Mouse (Mus musculus) cerebellum, adult 11-12 months (tissue): ENCODE data around the gene Lelp1.
A peak's percentile ranks its signal among the peaks of the same experiment; 100 is the strongest.

Source experiments
- DNase-seq: peaks from one replicate; pipeline ENCODE4 v3.0.0; 2022

Lelp1 gene

GRCm38 (mm10) chr3:92142644-92143043, at the start of gene Lelp1:
TSS of gene Lelp1 (minus strand) at chr3:92142744.
- DNase-seq = no peak

DNA sequence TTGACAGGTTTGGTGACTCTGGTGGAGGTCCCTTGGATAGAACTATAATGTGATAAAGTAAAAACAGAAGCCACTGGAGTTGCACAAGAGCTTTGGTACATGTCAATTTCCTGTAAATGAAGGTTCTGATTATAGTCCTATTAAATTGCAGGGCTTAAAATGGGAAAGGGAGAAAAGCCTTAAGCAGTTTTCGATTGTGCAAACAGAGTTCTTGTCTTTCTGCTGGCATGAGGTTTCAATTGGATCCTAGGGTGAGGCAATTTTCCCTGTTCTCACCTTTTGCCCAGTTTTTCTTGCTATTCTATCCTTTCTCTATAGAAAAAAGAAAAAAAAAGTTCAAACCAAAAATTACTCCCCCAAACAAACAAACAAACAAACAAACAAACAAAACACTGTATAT, 34.3 kb upstream of the Lelp1 start:
- no peak for DNase-seq

GRCm38 (mm10) chr3:92169847-92170246, 27.3 kb upstream of the Lelp1 start:
- no peak for DNase-seq

GRCm38 (mm10) chr3:92153322-92153721, 10.8 kb upstream of the Lelp1 start:
- DNase-seq = no peak

- DNase-seq = peak; percentile 3
Measured at GRCm38 (mm10) chr3:92150631-92151277, 8.2 kb upstream of the Lelp1 start.

DNA sequence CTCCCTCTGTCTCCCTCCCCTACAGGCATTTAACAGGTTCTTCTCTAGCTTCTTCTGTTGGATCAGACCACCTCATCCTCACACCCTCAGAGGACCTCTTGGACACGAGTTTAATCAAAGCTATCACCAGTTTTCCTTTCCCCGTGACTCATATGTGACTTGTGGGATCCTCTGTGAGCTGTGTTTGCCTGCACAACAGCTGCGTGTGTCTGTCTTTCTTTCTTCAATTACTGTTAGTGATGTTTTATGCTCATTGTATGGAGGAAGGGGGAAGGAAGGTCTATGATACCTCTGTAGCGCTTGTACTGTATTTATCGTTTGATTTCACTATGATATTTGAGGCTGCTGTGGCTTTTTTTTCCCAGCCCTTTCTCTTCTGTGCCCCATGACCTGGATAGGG, 5.4 kb upstream of the Lelp1 start:
- DNase-seq = no peak

- DNase-seq = no peak
Measured at GRCm38 (mm10) chr3:92147420-92147819, 4.9 kb upstream of the Lelp1 start.

GRCm38 (mm10) chr3:92123847-92124246, 18.7 kb downstream of the Lelp1 start, which contains the start of gene Prr9:
TSS of gene Prr9 (minus strand) at chr3:92123947.
- DNase-seq = no peak

DNA sequence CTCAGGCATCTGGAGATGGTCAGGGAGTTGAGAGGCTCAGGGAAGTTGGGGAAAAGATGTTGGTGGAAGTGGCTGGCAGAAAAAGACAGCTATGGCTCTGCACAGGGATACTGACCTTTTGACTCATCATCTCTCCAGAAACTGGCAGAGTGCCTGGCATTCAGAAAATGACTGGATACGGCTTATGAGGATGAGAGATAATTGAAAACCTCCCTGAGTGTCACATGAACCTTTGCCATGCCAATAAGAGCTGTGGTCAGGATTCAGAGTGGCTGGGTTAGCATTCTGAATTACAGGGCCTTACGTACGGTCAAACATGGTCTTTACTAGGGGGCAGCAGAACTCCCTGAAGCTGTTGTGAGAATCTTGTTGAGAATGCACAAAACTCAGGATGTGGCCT, 21.6 kb downstream of the Lelp1 start:
- no peak for DNase-seq

DNA sequence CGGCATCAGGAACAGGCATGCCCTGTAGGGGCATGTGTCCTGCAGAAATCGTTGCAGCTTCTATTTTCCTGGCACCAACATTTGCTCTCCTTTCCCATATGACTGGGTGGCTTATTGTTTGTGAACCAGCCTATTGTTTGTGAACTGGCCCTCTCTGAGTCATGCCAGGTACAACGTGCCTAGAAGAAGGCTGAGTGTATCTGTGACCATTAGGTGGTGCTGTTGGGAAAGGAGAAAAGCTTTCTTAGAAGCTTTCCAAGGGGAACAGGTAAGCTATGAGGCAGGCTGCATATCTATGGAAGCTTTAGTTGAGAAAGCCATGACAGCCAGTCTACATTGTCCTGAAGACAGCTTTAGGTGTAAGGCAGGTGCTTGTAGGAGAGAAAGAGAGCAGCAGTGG, 24.6 kb downstream of the Lelp1 start:
- DNase-seq = no peak

DNA sequence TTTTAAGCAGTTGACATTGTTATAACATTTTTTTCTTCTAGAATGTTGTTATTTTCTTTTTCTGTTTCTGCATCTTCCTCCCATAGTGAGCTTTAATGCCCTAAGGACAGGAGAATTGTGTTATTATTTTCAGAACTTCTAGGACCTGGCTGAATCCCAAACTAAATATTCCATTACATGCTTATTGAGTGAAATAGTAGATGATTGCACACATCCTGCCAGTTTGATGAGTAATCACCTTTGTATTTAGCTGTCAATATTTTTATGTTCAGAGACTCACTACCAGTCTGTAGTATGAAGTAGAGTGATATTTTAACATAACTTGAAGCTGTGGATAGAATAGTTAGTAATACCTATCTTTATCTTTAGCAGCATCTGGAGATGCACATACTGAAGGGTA, 31.0 kb downstream of the Lelp1 start:
- no peak for DNase-seq

- DNase-seq = no peak
Measured at GRCm38 (mm10) chr3:92110790-92111189, 31.8 kb downstream of the Lelp1 start.

GRCm38 (mm10) chr3:92106582-92106981, 36.0 kb downstream of the Lelp1 start:
- no peak for DNase-seq
